Mouse (Mus musculus) heart, postnatal 0 days (tissue): ENCODE measurements around the gene Gm16503.
"Not testable (repeated sequence)": the region's sequence is repeated elsewhere in the genome, so short reads cannot be mapped to it uniquely, and the experiment has no call there.

Source experiments
- CTCF ChIP-seq: IDR thresholded peaks from 2 replicates; pipeline ENCODE4 v1.5.1; 2016; ENCODE audit warnings: antibody characterized with exemption, control low read depth, low read depth
- EP300 ChIP-seq: IDR thresholded peaks from 2 replicates; pipeline ENCODE4 v1.6.1; 2016; ENCODE audit warnings: antibody characterized with exemption, low read depth

DNA sequence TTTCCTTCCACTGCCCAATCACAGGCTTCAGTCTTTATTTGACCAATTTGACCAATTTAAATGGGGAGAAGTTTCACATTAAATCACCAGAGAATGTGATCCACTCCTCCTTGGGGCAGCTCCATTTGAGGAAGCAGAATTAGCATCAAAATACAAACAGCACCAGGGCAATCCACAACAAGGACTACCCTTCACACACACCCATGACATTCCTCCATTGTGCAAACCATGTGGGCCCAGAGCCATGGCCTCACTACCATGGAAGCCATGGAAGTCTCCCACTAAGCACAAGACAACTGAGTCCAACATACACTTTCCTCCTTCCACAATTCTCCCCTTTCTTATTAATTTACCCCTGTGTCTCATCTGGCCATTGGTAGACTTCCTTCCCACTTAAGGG is 4.1 kb upstream of the Gm16503 start:
- TF ChIP-seq CTCF, EP300: not testable (repeated sequence)
